Mouse (Mus musculus): ENCODE results near the gene Large1.
"Not testable (repeated sequence)": the region's sequence is repeated elsewhere in the genome, so short reads cannot be mapped to it uniquely, and the experiment has no call there.

Large1 gene

DNA sequence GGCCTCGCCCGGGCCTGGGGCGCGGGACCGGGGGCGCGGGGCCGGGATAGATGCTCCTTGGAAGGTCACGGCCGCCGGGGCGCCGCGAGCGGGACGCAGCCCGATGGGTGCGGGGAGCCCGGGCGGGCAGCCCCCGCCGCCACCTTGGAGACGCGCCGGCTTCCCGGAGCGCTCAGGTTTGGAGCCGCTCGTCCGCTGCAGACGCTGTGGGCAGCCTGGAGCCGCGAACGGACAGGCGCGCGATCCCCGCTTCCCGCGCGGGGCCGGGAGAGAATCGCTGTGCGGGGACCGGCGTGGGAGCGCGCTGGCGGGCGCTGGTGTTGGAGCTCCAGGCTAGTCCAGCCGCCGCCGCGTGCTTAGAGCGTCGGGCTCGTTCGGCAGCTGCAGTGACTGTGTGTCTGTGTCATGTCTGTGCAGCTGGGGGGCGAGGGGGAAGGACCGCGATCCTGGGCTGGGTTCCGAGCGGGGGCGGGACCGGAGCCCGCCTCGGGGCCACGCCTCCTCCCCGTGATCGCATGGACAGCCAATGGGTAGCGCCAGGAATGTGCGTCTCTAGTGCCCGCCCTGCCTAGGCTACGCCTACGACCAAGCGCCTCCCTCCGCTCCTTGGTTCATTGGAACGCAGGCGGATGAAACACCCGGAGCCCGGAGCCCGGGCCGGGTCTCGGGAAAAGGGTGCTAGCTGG, at the start of gene Large1:
TSS of gene Large1 (minus strand) at position 433 of the 686 bp plus-strand sequence.
- in situ Hi-C loops (cut with MseI, MboI): no loop called here

DNA sequence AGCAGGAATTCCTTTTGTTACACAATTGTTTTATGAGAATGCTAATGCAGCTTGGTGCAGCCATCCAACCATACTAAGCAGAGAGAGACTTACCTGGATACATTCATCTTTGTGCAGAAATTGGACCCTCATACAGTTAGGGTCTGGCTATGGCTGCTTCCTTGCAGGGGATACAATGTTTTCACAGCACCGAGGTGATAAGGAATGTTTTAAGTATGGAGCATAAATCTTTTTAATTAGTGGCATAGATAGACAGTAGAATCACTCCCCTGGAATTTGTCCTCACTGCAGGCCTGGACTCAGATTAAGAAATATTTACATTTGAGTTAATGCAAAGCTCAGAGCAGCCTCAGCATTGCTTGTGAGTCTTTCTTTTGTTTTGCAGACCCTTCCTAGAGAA, 47.0 kb upstream of the Large1 start:
- in situ Hi-C loops (cut with MseI, MboI): no loop called here

DNA sequence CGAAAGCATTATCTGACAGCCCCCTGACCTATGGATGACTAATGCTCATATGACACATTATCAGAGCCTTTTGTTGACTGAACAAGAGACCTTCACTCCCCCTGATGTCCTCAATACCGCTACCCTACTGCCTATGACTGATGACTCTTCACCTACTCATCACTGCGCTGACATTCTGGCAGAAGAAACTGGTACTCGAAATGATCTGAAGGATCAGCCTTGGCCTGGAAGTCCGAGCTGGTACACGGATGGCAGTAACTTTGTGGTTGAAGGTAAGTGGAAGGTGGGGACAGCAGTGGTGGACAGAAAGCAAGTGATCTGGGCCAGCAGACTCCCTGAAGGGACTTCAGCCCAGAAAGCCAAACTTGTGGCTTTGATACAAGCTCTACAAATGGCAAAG, 19.7 kb upstream of the Large1 start:
- in situ Hi-C loops (cut with MseI, MboI): not testable (repeated sequence)

DNA sequence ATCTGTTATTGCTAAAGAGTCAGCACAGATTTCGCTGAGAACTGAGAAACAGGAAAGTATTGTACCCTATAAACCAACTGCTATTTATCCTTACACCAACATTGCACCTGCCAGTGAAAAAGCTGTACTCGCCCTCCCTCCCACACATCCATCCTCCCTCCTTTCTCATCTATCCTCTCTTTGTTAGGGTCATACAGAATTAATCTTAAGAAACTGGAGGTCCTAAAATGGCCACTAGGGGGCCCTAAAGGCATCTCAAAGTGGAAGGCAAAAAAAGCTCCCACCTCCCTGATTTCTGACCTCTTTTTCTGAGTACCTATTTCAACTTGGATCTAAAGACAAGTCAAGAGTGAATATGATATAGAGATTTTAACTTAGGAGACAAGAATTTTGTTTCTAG, 2.6 kb upstream of the Large1 start:
- in situ Hi-C loops (cut with MseI, MboI): no loop called here

DNA sequence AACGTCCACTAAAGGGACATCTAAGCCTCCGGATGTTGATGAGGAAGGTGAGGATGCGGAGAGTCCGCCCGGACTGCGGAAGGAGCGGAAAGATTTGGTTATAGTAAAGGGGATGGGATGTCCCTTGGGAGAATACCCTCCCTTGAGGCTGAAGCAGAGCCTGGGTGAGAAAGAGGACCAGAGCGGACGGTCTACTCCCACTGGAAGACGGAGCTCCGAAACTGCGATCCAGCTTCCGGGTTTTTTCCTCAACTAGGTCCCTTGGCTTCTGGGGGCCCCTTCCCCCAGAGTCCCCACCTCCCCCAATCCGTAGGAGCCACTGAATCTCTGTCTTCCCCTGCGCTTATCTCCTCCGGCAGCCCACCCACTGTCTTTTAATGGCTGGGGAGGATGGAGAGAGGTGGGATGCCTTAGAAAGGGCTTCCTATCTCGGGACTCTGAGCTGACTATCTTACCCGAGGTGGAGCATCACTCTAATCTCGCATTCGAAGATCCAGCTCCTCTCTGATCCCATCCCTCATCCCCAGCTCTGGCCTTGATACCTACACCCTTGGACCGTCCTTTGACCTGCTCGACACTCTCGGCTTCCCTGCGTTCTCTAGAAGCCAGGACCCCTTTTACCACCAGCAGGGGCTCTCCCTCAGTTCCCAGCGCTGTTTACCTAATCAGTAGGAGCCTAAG, 1.0 kb upstream of the Large1 start:
- in situ Hi-C loops (cut with MseI, MboI): no loop called here

DNA sequence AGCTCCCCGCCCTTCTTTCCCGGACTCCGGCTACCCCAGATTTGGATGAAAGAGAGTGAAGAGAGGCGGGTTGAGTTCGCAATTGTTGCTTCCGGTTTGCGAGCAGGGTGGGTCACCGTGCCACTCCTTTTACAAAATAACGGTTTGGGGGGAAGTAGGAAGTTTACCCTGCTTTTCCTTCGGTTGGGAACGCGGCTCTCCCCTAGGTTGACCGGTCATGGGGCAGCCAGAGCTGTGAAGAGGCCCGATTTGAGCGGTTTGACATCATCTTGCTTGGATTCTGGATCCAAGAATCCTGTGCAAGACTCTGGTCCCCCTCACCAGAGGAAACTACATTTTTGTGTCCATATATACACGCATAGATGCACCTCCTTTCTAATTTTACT, 447 bp upstream of the Large1 start:
- in situ Hi-C loops (cut with MseI, MboI): no loop called here

DNA sequence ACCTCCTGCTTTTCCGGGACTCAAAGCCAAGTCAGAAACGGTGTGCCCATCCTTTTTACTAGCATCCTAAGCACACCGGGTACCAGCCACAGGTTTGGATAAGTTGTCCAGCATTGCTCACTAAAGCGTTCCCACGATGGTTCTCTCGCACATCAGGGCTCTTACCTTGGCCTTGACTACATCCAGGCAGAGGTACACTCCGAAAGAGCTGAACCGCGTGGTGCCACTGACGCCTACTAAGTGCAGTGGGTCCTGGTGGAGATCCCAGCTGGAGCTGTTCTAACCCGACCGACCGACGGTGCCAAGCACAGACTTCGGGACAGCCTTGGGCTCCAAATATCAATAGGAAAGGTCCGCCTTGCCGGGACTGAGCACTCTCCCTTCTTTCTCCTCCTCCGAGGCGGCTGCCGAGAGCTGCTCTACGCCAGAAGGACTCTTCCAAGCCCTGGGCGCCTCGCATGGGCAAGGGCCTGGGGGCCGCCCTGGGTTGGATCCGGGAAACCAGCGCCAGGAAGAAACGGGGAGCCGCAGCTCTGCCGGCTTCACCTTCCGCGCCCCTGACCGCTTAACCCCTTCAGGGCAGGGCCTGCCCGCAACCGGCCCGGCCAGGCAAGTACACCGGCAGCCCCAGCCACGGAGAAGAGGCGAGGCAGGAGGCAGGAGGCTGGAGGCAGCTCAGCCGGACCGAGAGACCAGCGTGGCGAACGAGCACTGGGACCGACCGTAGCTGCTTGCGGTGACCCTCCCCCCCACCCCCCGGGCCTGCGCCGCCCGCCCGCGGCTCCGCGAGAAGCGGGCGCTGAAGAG, 836 bp downstream of the Large1 start:
- in situ Hi-C loops (cut with MseI, MboI): no loop called here

DNA sequence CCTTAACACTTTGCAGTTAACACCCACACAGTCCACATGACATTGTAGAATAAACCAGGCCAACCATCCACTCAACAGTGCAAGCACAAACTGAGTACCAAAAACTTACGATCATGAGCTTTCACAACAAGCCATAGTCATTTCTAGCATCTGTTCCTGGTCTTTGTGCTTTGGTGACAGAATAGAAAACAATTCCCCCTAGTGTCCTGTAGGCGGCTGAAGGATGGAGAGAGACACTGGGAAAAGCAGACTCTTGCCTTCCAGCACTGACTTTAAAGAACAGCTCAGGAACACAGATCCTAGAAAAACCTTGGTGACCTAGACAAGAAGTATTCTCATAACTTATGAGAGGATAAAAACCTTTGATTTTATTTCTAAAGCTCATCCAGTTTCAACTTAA, 3.0 kb downstream of the Large1 start:
- in situ Hi-C loops (cut with MseI, MboI): no loop called here

DNA sequence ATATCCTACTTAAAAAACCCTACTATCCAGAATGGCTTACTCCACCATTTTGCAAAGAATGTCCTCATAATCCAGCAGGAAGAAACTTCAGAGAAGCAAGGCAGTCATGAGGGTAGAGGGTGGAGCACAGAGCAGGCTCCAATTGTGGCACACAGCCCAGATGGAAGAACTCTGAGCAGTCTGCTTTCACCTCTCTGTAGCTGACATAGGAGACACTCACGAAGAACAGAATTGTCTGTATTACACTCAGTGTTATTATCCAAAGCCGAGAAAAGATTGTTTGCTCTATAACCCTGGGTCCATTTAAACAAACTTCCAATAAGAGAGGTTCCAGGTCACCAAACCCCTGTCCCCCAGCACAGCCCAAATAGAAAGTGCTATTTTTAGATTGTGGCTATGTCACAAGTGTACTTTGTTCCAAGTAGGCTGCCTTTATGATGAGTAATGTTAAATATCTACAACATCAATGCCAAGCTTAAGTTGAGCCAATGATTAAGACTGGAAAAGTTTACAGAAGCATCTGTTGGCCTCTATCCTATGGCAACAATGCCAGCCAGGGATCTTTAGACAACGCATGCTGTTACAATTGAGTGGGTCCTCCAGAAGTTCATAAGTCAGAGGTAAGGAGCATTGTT, 10.5 kb downstream of the Large1 start:
- in situ Hi-C loops (cut with MseI, MboI): no loop called here

DNA sequence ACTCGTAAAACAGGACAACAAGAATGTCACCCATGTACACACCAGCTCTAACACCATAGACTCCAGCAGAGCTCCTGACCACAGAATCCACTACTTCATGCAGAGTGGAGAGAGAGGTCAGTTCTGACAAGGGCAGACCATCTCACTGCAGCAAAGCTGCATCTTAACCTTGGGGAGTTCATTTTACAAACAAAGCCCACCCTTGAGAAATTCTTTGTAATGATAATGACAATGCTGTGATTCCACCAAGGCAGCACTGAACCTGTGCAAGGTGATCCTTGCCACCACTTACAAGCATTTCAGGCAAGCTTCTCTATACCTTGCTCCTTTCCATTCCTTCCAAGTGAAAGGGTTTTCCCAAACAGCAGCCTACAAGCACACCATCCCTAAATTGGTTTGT, 16.5 kb downstream of the Large1 start:
- in situ Hi-C loops (cut with MseI, MboI): no loop called here

DNA sequence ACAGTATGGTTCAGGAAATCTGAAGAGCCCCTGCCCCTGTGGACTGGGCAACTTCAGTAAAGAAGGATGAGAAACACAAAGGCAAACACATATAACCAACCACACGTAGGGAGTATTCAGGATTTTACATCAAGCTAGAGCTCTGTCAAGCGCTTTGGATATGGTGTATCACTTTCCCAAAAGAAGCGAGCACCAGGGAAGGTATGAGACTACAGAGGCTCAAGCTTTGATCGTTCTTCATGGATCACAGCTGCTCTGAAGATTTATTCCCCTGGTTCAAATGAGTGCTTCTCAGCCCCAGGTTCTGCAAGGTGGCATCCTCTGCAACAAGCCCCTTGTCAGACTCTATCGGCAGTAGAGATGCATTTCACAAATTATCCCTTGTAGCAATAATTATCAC, 24.2 kb downstream of the Large1 start:
- in situ Hi-C loops (cut with MseI, MboI): no loop called here

DNA sequence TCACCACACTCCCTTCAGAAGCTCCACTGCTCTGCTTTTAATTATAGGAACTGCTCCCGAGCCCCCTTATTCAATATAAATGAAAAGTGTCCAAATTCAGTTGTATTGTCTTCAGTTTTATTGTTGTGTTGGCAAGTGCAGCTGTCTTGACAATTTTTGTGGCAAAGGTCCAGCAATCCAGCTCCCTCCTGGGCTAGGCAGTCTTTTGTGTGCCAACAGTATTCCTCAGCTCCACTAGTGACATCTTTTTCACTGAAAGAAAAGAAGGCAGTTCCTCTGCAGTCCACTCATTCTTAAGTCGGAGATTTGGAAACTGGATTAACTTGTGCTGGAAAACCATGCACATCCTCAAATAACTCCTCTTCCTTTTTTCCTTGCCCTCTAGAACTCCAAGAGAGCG, 25.3 kb downstream of the Large1 start:
- in situ Hi-C loops (cut with MseI, MboI): no loop called here

DNA sequence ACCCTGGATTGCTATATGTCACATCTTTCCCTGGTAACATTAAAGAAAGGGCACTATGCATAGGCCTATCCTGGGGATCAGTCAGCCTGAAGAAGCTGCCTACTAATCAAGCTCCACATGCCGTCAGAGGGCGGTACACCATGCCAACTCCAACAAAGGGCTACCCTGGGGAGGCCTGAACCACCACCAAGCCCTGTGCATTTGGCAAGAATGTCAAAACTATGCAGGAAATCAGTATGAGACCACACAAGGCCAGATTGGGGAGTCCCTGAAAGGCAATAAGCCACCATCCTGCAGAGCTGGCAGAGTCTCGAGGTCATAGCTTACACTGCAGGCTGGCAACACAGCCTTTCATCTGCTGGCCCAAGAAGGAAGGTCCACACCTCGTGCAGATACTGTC, 28.7 kb downstream of the Large1 start:
- in situ Hi-C loops (cut with MseI, MboI): no loop called here

DNA sequence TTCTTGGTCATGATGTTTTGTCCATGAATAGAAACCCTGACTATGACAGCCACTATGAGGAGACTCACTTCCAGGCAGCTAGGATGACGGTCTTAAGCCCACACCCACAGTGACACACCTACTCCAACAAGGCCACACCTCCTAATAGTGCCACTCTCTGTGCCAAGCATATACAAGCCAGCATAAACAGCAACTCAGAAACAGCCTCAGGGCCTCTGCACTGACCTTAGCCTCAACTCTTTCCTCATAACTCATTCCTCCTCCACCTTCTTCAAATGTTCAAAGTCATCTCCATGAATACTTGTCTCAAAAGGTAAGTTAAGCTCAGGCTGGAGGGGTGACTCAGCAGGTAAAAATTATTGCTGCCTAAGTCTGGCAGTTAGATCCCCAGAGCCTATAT, 29.7 kb downstream of the Large1 start:
- in situ Hi-C loops (cut with MseI, MboI): no loop called here

DNA sequence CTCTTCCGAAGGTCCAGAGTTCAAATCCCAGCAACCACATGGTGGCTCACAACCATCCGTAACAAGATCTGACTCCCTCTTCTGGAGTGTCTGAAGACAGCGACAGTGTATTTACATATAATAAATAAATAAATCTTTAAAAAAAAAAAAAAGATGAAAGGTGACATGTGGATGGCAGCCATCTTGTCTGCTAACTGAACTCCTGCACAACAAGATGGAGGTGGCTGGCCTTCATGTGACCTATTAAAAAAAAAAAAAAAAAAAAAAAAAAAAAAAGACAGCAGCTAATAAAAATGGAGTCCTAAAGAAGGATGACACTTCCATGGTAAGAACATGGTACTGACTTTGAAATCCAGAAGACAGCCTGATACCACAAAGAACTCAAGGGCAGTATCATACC, 33.8 kb downstream of the Large1 start:
- in situ Hi-C loops (cut with MseI, MboI): not testable (repeated sequence)

DNA sequence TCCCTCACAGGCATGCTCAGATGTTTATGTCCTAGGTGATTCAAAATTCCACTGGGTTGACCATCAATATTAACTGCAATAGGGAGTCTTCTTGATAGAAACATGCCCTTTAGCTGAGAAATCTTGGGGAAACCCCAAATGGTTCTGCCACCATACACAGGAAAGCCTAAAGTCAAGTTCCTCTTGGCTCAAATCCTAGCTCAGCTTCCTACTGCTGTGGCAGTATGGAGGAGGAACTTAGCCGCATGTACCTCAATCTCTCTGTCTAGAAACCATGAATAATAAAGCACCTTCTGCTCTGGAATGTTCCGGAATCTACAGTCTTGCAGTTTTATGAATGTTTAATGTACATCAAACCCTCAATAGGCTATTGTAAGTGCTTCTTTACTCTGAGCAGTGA, 39.4 kb downstream of the Large1 start:
- in situ Hi-C loops (cut with MseI, MboI): no loop called here

DNA sequence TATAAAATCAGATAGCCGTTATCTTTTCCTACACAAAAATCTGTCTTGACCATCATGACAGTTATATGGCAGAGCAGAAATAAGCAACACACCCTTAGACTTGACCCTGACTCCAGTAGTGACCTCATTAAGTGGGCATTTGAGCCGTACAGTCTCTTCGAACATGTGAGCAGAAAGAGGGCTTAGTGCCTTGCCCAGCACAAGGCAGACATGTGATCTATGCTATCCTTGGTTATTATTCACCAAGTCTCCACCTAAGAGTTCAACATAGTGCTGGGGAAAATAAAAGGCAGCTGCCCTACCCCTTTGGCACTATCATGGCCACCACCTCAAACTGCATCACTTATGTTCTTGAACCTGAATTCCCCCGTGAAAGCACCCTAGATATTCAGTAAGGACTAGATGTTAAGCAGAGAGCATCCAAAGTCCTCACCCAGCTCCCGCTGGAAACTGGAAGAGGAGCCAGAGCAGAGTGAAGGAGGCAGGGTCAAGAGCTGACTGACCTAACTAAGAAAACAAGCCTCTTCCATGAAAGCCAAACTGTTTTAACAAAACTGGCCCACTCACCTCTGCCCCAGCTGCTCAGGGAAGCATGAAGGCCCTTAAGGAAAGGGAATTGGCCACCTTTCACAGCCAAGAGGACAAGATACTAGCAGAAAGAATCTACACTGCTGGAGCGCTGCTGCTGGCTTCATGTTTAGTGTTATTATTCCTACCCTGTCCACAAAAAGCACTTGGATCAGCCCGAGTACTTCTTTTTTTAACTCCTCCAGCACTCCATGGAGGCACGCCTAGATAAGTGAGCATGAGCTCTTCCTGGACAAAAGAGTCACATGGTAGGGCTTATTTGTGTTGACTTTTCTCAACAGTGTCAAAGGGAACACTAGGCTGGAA, 40.4 kb downstream of the Large1 start:
- in situ Hi-C loops (cut with MseI, MboI): no loop called here

DNA sequence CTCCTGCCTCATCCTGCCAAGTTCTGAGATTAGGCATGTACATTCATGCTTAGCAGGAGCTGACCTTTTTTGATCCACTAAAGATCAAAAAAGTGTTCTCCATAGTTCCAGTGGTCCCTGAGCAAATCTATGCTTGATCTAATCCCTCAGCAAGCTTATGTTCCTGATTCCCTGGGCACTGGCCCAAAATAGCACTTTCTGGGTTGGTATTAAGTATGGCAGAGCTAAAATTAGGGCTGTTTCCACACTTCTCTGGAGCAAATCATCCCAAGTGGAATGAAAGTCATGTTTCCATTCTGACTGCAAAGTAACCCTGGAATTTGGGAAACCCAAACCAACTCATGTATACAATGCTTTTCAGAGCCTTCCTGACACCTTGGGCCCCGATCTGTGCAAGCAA, 42.9 kb downstream of the Large1 start:
- in situ Hi-C loops (cut with MseI, MboI): no loop called here

DNA sequence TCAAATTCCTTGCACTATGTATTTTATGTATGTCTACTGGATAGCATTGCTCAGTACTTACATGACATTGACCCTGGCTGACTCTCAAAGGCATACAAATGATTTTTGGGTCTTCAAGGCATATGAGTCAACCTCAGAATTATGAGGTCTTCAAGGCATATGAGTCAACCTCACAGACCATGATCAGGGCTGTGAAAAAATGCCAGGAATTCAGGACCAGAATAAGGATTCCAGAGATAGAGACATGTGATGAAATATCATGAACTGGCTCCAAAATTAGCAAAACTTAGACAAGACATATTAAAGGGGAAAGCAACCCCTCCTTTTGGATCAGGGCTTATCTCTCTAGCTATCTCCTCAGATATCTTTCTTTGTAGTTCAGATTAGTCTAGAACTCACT, 43.3 kb downstream of the Large1 start:
- in situ Hi-C loops (cut with MseI, MboI): no loop called here

DNA sequence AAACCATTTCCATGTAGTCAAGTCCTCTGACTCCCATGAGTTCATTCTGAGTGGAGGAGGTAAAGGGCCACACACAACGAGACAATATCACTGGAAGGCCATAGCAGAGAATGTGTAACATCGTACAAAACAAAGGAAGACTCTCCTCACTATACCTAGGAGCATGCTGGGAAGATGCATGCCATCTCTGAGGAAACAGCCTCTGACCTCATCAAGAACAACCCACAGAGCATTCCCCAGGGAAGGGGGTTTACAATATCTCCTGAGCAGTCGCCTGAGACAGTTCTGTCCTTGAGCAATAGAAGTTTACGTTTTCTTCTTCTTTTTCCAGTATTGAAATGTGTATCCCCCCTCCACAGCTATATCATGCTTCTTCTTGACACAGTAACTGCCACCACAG, 49.4 kb downstream of the Large1 start:
- in situ Hi-C loops (cut with MseI, MboI): no loop called here

DNA sequence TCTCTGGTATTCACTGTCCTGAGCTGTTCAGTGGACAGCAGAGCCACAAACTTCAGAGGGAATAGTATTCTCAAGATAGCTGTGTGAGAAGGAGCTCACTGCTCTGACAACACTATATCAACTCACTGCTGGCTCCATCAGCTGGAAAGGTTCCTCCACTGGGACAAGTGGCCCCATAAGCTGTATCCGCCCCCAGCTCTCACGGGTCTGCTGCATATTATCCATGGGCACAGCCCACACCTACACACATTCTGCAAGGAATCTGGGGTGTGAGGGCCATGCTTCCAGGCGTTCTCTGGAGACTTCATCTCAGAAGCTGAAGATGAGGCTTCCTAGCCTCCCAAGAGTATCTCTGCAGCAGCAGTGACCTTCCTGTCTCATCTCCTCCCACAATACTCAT, 50.4 kb downstream of the Large1 start:
- in situ Hi-C loops (cut with MseI, MboI): no loop called here
